Mouse (Mus musculus): ENCODE results near the gene Lgalsl.

GRCm38 (mm10) chr11:20806659-20807058 is 24.2 kb downstream of the Lgalsl start:
- TF ChIP-seq POLR2A (IDR thresholded peaks at IDR 0.05; ENCODE audit: insufficient read depth, low read depth, low read length) (no peak), CTCF (IDR thresholded peaks at IDR 0.05; ENCODE audit: insufficient read depth, low read depth, low read length) (no peak)
